Mouse (Mus musculus) mature B cell (primary cell): ENCODE data around the gene Tyro3.

Experiments used
- in situ Hi-C: fragments of 300-500 bp; cut with MboI; formaldehyde crosslinking; loops from 2 replicates; pipeline ENCODE4 v1.14.3; 2019

Tyro3 gene

DNA sequence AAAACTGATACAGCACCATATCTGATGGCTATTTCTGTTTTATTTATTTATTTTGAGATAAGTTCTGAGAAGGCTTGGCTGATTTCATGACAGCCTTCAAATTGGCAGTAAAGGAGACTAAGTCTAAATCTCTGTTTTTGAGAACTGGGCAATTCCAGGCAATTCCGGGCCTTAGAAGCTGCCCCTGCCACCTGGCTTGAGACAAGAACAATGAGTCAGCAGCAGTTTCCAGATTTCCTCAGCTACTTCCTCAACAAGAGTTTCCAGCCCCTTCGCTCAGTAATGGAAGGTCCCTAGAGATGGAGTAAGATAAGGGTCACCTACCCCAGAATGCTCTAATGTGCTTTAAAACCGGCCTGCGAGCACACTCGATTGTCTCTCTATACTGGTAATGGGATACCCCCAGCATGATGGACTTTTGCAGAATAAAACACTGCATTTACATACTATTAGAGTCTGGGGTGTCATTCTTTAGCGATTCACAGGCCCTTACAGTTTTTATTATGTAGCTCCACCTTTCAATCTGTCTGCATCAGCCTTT lies 57.8 kb downstream of the Tyro3 start:
- in situ Hi-C loops: no loop called here

DNA sequence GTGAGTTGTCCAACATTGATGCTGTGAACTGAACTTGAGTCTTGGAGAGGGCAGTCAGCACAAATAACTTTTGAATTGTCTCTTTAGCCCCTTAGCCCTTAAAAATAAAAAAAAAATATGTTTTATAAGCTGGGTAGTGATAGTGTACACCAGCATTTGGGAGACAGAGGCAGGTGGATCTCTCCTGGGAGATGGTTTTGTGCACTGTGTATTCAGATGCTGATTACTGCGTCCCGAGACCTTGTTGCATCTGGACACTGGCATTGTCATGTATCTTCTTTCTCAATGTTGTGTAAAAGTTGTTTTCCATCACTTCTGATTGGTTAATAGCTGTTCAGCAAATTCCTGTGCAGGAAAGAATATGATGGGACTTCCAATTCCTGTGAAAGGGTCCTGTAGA lies 59.8 kb downstream of the Tyro3 start:
- in situ Hi-C loops: no loop called here

DNA sequence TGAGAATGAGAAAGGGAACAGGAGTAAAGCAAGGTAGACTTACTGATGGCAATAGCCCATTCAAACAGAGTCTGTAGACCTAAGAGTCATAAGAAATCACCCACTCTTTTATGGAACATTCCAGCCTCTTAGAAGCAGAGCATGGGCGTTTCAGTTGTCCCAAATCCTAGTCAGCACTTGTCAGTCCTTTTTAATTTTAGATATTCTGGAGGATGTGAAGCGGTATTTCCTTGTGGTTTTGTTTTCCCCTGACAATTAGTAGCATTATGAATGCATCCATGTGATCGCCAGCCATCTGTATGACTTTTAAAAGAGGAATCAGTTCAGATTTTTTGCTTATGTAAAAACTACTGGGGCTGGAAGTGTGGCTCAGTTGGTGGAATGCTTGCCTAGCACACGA lies 67.0 kb downstream of the Tyro3 start:
- in situ Hi-C loops: no loop called here
